Mouse (Mus musculus) adrenal gland, adult 2 months (tissue): ENCODE data around the gene Pecam1. TPM values are rescaled to one million over a fixed set of nuclear protein-coding genes. Genes with fewer than 3 reads are reported as not detected.
"Not testable (repeated sequence)": the region's sequence is repeated elsewhere in the genome, so short reads cannot be mapped to it uniquely, and the experiment has no call there.

ENCODE experiments used
- DNase-seq: peaks from one replicate; pipeline ENCODE4 v3.0.0; 2021
- polyA plus RNA-seq: library from polyadenylated mRNA; depleted of rRNA; stranded (reverse); fragments of >200 nt; gene quantifications from 2 replicates; pipeline ENCODE4 v1.2.3, GENCODE M21; 2012
- total RNA-seq, 2 experiments: library from RNA; stranded (reverse); gene quantifications; 2 replicates each; pipeline ENCODE4 v1.2.3; 2021

Gene Pecam1
- total and polyA plus RNA-seq, 3 experiments, result 15.5 to 94.8 (median 64.0) TPM

DNA sequence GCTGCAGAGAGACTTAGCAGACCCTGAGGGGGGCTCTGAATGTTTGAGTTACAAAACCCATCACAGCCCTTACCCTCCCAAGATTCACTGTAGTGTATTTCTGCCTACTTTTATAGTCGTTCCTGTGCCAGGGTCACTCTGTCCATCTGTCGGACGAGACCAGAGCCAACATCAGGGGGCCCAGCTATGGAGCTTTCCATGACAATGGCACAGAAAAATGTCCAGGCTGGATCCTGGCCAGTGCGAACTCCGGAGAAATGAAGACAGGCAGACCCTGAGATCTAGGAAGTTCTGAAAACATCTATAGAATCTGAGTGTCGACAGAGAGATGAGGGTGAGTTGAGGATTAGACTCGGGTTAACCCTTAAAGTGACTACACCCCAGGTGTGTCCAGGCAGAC is 82.1 kb downstream of the Pecam1 start:
- peak; percentile 48 for DNase-seq

DNA sequence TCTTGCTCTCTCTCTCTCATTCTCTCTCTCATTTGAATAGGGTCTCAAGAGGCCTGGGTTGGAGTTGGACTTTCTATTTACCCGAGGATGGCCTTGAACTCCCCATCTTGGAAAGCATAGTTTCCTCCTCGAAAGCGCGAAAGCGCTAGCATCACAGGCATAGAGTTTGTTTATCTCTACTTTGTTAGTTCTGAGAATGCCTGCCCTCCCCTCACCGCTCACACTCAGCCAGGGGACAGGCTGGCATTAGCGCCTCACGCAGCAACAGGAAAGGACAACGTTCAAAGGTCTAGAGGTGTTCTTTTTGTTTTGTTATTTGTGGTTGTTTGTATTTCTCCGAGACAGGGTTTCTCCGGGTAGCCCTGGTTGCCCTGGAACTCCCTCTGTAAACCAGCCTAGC is 82.6 kb downstream of the Pecam1 start:
- DNase-seq, result no peak

DNA sequence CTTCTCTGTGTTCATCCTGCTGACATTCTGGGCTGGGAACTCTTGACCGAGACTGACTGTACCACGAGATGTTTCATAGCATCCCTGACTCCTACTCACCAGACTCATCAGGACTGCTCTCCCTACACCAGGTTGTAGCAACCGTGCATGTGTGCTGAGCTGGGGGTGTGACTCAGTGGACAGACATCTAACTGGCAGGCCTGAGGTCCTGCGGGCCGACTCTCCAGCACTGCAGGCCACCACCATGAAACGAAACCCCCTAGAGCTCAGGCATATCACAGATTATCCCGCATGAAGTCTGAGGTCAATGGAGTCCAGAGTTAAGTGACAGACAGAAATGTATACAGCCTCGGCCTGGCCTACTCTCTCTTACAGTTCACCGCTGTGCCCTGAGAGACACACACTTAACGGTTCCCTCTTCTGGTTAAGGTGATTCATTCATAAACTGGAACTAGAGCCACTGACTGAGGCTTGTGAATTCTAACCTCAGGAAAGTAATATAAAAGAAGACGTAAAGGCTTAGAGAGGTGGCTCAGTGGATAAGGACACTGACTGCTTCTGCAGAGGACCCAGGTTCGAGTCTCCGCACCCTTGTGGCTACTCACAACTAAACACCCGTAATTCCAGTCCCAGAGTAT is 83.8 kb downstream of the Pecam1 start:
- DNase-seq, result no peak

DNA sequence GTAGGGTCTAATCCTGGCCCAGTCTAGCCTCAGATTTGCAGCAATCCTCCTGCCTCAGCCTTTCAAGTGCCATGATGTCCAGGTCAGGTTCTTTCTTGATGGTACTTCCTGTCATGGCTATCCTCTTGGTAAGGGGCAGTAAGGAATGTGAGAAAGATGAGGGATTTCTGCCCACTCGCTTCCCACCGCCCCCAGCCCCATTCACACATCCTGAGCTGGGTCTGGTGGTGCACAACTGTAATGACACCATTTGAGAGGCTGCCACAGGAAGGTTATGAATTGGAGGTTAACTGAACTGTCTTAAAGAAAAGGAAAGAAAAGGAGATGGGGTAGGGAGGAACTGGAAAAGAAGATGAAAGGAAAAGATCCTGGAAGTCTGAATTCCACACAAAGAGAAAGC is 84.6 kb downstream of the Pecam1 start:
- no peak for DNase-seq

DNA sequence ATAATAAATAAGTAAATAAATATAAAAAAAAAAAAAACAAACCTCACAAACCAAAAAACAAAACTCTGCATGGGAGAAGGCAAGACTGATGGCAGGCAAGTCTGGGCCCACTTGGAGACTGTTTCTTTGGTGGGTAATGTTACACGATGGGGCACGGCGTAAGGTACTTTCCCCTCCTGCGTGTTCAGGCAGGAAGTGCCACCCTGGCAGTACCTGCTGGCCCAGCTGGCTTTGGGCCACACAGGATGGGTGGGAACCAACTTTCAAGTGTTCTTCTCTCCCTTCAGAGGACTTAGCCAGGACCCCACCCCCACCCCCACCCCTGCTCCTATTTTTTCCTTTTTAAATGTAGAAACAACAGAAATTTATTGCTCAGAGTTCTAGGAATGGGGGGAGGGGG is 85.1 kb downstream of the Pecam1 start:
- DNase-seq, result no peak

DNA sequence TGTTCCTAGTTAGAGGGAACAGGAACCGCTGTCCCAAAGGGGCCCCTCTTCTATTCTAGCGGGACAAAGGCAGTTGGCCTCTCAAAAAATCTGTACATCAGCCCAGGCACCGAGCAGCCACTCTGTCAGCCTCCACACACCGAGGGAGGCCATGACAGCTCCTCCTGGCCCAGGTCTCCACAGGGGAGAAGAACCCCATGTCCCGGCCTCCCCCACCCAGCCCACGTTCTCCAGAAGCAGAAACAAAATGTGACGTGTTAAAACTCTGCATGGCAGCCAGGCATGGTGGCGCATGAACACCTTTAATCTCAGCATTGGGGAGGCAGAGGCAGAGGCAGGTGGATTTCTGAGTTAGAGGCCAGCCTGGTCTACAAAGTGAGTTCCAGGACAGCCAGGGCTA is 85.7 kb downstream of the Pecam1 start:
- DNase-seq, result no peak

DNA sequence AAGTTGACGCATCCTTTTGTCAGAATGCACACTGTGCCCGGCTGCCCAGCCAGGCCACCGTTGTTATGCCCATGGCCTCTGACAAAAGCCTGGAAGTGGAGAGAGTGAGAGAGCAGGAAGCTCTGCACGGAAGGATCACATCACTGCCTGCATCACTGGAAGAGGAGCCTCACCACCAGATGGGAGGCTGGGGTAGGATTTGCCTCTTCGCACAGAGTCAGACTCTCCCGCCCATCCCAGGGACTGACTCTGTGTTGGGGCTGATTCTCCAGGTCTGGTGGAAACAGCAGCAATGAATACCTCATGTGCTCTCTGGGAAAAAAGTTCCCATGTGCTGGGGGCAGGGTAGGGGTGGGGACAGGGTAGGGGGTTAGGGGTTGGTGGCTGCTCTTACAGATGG is 86.6 kb downstream of the Pecam1 start:
- no peak for DNase-seq

DNA sequence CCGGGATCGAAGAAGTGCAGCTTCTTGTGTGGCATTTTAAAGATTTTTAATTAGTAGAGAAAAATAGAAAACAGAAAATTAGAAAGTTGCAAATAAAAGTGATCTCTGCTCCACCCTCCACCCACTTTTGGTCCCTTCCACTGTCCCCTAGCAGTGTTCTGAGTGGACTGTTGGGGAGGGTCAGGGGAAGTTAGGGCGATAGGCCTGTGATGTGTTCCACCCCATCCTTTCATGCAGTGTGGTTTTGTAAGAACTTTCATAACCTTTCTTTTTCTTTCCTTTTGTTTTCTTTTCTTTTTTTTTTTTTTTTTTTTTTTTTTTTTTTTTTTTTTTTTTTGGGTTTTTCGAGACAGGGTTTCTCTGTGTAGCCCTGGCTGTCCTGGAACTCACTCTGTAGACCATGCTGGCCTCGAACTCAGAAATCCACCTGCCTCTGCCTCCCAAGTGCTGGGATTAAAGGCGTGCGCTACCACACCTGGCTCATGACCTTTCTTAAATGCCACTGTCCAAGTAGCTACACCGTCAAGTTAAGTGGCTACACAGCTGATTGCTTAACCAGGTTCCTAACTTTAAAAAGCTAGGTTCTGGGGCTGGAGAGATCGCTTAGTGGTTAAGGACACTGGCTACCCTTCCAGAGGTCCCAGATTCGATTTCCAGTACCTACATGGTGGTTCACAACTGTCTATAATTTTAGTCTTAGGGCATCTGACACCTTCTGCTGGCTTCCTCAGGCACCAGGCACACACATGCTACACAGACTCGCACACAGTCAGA is 87.6 kb downstream of the Pecam1 start:
- no peak for DNase-seq

DNA sequence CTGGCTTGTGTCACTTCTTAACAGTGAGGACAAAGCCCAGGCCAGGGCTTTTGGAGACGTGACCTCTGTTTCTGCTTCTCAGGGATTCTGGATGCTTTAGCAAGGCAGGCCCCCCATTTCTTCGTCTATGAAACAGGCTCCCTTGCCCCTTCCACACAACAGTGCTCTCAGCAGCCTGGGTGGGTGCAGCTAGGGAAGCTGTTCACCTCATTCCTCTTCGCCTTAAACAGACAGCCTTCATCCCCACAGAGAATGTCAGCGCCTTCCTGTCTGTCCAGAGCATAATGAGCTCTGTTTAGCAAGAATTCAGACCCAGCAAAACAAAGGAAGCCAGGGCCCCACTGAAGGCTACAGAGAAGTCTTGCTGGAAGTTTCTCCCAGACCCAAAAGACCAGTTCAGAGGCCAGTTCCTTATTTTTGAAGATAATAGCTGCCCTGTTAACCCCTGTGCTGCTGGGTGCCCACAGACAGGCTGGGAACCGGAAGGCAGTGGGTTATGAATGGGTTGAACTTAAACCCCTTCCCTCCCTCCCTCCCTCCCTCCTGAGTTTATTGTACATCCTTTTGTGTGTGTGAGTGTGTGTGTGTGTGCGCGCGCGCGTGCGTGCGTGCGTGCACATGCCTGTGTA is 89.9 kb downstream of the Pecam1 start:
- DNase-seq, result peak; percentile 42

DNA sequence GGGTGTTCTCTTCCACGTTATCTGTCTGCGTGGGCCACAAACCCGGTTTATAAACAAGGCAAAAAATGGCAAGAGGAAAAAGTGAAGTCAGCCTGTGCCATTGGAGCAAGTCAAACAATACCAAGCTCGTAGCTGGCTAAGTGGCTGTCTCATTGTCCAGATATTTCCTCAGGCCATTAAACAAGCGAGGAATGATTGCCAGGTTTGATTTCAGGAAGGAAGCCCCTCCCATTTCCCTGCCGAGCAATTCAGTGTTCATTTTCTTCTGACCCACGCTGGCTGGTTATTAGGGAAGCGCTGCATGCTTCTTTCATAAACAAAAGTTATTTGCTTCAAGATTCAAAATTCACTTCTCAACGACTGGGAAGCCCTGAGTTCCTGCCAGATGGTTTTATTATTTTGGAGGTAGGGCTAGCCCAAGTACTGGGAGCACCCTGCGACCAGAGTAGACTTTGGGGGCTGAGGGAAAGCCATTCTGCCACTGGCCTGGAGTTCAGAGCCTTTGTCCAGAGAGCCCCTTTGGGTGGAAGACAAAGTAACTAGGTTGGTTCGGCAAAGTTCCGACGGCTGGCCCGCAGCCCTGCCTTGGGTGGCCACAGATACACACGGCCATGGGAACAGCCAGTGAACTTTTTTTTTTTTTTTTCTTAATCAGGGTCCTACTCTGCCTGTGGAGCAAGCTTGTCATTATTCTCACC is 90.7 kb downstream of the Pecam1 start:
- DNase-seq, result peak; percentile 61

DNA sequence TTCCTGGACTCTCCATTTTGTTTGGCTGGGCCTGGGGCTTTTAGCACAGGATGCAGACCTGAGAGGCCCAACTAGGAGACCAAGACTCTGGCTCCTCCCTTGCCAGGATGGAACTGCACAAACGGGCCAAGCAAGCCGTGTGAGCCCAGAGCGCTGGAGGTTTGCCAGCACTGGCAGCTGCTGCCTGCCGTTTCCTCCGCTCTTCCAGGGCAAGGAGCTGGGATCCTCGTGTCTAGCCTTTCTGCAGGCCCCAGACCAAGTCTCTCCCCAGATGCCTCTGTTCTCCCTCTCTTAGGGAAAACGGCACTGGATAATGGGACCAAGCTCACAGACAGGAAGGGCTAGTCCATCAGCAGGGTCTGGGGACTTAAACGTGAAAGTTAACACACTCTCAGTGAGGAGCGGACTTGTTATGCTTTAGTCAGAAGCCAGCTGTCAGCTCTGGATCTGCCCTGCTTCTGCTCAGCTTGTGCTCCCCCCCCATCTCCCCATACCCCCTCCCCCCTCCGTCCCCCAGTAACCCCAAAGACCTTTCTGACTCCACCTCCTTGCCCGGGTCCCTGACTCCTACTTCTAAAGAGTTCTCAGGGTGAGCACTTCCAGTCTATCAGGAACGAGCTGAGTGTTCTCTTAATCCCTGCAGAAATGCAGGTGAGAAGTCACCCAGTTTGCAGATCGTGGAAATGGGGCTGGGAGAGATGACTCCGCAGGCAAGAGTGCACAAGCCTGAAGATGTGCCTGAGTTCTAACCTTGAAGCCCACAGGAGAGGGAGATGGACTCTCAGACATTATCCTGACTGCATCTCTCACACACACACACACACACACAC is 92.2 kb downstream of the Pecam1 start:
- peak; percentile 81 for DNase-seq

DNA sequence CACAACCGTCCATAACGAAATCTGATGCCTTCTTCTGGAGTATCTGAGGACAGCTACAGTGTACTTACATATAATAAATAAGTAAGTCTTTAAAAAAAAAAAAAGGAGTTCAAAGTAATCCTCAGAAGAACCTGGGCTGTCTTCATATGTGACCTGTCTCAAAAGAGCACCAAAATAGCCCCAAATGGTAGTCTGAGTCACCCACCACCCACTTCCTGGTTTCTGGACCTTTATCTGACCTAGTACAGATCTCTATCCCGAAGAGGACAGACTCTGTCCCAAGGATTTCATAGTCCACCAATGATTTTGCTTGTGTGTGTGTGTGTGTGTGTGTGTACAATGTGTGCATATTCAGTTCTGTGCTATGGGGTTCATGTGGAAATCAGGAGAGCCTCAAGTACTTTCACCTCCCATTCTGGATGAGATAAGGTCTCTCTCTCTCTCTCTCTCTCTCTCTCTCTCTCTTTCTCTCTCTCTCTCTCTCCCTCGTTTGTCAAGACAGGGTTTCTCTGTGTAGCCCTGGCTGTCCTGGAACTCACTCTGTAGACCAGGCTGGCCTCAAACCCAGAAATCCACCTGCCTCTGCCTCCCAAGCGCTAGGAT is 93.4 kb downstream of the Pecam1 start:
- not testable (repeated sequence) for DNase-seq

DNA sequence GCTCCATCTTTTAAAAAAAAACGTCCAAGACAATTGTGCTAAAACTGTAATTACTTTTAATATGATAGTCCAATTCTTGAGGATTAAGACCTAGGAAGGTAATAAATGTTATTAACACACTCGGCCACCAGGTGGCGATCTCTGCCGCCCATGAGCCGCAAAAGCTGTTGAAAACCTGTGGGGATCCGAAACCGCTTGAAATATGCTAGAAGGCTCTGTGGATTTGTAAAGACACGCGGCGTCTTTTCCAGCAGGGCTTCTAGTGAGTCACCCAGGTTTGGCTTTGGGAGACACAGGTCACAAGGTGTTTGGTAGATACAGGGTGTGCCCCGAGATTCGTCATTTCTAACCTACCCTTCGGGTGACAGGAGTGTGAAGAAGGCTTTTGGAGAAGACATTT is 102.1 kb downstream of the Pecam1 start:
- DNase-seq, result peak; percentile 75

DNA sequence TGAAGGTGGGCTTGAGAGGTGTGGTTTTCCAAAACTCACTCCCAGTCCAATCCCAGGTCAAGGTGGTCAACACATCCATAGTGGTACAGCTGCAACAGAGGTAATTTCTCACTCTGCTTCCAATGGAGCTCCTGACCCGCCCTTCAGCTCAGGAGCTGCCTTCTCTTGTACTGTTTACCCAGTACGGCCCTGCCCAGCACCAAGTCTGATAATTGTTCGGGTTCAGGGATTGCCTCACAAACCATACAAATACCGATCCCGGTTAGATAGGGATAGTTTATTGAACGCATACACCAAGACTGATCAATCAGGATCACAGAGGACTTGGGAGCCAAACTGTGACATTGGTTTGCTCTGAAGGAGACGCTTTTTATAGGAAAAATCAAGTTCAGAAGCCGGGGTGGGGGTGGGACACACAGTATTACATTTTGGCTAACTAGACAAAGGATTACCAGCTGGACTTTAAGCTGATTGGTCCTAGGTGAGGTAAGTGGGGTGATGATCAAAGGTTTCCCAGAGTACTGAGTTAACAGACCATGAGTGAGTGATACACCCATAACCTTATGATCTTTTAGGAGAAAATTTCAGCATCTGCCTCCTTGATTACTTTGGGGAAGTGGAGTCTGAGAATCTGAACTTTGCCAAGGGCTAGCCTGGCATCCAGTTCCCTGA is 107.3 kb downstream of the Pecam1 start:
- DNase-seq, result no peak

DNA sequence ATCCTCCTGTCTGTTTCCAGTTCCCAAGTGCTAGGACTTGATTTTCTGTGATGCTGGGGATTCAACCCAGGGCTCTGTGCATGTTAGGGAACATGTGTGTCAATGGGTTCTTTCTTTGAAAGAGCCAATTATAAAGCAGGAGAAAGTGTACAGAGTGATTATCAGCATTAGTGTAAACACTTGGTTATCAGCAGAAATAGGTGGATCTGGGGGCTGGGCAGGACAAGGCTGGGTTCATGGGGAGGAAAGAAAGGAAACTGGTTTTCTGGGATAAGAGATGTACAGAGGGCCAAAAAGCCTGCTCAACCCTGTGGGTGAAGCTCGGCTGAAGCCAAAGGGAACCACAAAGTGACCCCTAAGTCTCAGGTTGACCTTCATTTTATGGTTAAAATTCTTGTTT is 108.8 kb downstream of the Pecam1 start:
- no peak for DNase-seq

DNA sequence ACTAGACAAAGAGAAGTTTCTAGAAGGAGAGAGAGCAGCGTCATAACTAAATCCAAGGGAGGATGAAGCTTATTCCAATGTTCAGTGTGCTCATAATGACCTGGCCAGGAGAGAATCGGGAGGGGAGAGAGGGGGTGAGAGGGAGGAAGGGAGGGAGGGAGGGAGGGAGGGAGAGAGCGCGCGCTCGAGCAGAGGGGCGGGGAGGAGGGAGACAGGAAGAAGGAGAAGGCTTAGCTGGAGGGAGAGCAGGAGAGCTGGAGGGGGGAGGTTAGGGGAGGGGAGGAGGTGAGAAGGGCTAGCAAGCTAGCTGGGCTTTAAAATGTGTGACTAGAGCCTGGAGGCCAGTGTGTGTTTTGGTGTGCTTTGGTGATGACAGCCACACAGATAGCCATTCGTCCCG is 110.4 kb downstream of the Pecam1 start:
- DNase-seq, result no peak

DNA sequence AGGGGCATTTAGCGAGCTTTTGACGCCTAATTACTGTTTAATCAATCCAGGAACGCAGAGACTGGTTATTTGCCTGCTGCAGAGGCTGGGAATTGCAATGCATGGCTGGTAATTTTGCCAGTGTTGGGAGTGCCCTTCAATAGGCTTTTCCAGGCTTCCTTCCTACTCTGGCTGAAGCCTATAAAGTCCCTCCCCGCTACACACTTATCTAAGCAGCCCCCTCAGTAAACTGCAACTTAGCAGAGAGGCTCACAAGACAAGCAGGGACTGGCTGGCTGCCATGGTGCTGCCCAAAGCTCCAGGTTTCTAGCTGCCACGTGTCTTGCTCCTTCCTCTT is 111.1 kb downstream of the Pecam1 start:
- no peak for DNase-seq

DNA sequence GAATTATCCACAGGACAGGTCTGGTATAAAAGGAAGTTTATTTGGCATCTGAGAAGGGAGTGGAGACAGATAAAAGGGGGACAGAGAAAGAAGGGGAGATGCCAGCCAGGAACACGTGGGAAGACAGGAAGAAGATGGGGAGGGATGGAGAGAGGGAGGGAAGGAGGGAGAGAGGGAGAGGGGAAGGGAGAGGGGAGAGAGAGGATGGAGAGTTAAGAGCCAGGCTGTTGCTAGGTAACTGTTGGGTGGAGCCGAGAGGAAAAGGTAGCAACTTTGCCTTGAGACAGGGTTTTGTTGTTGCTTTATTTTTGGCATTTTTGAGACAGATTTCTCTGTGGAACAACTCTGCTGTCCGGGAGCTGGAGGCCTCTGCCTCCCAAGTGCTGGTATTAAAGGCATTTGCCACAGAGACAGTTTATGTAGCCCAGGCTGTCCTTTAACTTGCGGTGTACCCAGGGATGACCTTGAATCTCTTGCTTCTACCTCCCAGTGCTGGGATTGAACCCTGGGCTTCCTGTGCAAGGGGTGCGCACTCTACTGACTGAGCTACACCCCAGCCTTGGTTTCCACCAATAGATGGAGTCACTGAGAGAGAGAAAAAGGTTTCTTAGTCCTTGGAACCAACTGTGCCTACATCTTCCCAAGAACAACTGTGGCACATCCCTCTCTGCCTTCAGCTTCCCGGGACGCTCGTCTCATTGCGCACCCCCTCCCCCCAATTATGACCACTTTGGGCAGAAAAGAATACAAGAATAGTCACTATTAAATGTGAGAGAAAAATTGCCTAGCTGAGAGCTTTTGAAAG is 111.7 kb downstream of the Pecam1 start:
- DNase-seq, result no peak

DNA sequence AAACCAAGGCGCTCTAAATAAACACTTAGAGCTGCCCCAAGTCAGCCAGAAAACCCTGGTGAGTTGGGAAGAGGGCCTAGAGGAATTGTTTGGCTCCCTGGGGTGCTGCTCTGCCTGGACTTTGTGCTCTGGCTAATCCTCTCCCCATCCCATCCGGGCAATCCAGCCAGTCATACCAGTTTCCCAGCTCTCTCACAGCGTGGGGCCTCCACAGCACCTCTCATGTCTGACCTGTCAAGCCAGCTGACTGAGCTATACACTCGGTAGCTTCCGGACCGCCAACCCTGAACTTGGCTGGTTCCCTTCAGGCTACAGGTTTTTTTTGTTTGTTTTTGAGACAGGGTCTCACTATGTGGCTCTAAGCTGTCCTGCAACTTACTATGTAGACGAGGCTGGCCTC is 112.7 kb downstream of the Pecam1 start:
- DNase-seq, result no peak

DNA sequence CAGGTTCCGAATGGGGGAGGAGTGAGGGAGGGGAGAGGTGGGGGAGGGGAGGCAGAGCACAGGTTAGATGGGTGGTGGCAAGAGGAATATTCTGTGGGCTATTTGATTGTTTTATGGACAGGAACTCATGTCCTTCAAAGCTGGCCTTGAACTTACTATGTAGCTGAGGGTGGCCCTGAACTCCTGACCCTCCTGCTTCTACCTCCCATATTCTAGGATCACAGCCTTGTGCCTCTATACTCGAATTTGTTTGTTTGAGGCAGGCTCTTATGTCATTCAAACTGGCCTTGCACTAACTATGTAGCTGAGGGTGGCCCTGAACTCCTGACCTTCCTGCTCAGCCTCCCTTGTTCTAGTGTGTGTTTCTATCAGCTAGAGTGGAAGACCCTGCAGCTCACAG is 114.5 kb downstream of the Pecam1 start:
- no peak for DNase-seq
